Mouse (Mus musculus) layer of hippocampus, adult 11-12 months (tissue): ENCODE data around the gene Kcnj11.
A peak's percentile ranks its signal among the peaks of the same experiment; 100 is the strongest.

Experiments
- DNase-seq: peaks from one replicate; pipeline ENCODE4 v3.0.0; 2022; ENCODE audit warnings: low spot score

The Kcnj11 gene

DNA sequence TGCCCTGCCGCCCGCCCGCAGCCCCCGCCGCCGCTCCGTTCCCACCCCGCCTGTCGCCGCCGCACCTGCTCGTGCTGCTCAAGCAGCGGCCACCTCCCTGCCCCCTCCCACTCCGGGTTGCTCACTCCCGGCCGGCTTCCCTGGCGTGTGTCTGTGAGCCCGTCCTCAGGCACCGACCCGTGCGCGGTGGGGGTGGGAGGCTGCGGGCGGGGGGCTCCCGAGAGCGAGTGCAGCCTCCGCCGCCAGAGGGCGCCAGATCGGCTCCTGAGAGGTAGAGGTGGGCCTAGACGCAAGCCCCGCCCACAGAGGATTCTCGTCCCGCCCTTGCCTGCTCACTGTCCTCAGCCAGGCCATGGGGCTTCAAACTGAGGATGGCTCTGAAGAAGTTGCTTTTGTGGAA, at the start of gene Kcnj11:
TSS of gene Kcnj11 (minus strand) at position 202 of the 400 bp plus-strand sequence.
- DNase-seq = peak; percentile 77

DNA sequence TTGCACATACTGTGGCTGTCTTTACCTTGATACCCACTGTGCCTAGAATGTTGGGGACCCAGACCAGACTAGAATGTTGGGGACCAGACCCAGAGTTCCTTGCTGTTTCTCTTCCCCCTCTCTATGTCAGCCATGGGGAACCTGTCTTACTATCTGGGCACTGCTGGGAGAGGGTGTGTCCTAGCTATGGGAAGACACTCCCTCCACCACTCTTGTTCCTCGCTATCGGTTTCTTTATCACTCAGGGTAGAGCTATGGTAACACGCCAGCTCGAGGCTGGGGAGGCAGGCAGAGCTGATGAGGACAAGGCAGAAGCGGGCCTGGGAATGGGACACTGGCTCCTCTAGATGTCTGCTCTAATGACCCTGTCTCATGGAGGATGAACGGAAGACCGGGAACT, 46.9 kb upstream of the Kcnj11 start:
- DNase-seq = no peak

DNA sequence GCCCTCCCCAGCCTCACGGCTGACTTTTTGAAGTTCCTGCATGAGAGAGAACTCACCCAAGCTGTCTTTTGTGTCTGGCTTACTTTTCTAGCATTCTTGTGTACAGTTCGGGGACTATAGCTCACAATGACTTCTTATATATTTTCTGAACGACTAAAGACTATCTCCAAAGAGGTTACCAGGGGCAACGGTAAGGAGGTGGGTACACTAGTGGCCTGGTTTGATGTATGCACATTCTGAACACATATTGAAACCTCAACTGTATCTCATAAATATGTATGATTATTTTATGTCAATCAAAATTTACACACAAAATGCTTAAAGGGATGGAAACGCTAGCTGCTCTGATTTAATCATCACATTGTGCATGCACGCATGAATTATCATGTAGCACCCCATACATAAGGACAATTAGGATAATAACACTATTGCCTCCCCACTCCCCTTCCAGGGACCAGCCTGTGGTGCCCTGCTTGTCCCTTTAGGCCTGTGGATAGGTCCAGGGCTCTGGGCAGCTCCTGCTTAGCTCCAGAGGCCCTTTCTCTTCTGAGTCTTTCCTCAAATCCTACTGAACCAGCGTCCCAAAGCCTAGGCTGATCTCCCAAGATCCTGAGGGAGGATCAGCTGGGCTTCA, 46.2 kb upstream of the Kcnj11 start:
- no peak for DNase-seq

DNA sequence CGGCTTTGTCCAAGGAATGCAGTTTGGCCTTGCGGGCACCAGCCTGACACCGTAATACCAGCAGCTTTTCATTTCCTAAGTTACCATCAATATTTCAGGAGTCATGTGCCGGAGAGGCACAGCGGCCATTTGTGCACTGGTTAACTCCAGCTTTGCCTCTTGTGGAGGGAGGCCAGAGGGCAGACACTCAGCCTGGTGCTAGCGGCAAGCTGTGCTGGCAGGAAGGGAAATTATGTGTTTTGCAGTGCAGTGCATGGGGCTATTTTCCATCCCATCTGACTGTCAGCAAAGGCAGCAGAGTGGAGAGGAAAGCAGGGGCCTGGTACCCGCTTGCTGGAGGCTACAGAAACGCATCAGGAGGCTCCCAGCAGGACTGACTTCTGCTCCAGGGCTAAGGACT, 43.5 kb upstream of the Kcnj11 start:
- DNase-seq = no peak

DNA sequence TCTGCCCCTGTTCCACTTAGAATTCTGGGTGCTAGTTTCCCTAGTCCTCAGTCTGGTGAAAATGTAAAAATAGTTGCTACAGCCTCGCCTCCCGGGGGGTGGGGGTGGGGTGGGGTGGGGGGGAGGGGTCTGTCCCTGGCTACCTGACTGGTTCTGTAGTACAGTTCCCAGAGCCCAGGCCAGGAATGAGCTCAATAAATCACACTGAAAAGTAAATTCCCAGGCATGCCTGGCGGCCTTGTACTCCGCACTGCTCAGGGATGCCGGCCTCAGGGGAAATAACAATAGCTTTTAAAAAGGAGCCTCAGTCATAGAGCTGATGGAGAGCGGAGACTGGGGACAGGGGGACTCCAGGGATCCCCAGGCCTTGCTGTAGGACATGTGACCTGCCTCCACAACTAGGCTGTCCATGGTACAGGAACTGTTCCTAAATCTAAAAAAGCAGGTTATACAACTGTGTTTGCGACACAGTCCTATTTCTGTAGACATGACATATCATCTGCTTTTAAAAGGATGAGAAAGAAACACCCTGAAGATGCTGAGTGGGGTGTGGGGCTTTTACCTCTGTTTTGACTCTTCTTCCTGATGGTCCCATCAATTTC, 37.9 kb upstream of the Kcnj11 start:
- DNase-seq = no peak

DNA sequence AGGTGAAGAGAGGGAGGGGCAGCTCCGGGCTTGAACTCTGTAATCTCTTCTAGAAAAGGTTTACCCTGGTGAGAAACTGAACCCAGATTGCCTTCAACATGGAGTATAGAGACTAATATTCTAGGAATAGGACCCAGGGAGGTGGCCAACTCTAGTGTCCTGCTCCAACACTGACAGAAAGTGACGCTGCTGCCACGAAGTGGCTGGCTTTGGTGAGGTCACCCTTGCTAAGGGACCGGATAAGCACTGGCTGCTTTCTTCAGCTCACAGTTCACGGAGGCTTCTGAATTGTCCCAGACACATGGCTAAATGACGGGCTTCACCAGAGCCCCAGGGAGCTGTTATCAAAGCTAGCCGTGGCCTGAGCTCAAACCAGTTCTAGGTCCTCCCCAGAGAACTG, 33.3 kb upstream of the Kcnj11 start:
- DNase-seq = no peak

DNA sequence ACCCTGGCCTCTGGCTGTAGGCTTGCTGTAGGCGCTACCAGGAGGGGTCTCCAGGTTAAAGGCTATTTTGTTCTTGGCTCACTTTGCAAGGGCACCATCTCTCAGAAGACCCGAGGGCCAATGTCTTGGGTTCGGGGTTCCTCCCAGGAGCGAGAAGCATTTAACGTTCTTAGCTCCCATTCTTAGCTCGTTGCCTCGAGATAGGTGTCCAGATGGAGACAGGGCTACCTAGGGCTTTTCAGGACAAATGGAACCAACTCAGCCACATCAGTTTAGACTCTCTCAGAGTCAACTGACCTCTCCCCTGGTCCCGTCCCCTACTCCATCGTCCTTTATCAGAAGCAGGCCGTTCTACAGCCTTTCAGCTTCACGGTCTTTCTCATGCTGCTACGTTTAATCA, 31.7 kb upstream of the Kcnj11 start:
- no peak for DNase-seq

DNA sequence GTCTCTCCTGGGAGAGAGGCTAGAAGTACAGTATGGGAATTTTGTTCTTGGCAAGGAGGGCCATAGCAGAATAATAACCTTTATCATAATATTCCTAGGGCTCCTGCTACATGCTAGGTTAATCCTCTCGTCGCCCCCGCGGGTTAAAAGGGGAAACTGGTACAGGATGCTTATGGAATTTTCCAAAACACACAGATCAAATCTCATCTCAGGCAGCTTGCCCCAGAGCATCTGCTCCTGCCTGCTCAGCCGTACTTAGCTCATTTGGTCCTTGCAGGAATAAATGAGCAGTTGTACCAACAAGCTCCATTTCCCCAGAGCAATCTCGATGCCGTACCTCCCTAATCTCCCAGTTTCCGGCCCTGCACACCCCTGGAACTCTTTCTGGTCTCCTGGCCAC, 31.2 kb upstream of the Kcnj11 start:
- DNase-seq = peak; percentile 51

DNA sequence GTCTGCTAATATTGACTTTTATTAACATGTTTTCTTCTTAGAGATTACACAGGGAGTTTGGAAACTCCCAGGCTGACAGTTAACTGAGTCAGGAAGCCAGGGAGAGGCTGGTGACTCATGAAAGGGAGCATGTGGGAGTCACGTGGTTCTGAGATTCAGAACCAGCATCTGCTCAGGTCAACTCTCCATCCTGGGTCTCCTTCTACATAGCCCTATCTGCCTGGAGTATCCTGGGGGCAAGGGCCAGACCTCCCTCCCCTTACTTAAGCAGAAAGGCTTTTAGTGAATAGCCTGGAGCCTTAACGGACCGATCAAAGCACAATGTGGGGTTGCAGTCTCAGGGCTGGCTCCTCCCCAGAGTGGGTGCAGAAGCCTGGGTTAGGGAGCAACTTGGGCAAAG, 30.7 kb upstream of the Kcnj11 start:
- DNase-seq = peak; percentile 40

DNA sequence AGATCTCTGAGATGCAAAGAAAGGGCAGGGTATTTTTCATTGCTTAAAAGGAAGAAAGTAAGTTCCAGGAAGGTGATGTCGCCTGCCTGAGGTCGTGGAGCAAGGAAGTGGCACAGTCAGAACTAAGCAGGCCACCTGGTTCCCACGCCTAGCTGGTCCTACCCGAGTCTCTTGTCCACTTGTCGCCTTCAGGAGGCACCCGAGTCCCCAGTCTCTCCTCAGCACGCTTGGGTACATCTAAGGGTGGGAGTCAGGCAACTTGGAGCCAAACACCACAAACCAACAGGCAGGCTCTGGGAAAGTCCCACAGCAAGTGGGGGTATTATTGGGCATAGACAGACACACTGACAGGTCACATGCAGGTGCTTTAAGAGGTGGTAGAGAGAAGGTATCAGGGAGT, 30.2 kb upstream of the Kcnj11 start:
- no peak for DNase-seq

DNA sequence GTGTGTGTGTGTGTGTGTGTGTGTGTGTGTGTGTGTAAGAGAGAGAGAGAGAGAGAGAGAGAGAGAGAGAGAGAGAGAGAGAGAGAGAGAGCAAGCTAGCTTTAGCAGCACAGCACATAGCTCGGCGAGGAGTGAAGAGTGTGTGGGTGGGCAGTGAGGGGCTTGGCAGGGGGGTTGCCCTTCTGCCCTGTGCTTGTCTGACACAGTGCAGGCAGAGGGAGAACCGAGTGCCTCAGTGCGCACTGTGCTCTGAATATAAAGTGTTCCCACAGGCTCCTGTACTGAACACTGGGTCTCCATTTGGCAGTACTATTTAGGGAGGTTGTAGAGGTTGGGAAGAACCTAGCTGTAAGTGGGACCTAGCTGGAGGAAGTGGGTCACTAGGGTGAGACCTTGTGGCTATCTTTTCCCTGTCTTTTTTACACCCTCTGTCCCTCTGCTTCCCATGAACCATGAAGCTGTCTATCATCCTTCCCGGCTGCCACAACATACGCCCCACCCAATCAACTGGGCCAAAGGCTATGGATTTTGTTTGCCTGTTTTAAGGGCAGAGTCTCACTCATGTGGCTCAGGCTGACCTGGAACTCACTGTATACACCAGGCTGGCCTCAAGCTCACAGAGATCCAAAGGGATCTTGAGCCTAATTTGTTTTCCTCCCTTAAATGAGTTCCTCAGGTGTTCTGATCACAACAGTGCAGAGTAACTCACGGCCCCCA, 29.1 kb upstream of the Kcnj11 start:
- no peak for DNase-seq

DNA sequence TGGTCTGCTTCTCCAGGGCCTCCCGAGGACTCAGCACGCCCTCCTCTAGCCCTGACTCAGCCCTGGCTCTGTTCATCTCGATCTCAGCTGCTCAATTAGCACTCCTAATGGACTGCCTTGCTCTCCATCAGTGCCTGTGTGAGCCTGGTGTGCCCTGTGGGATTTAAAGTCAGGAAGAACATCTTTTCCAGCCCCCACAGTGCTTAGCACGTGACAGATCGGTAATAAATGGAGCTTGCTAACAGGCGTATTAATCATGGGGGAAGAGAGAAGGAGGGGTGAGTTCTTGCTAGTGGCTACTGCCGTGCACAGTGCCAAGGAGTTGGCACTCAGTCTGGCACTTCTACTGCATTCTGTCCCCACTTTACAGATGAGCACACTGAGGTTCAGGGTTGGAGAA, 27.6 kb upstream of the Kcnj11 start:
- DNase-seq = no peak

DNA sequence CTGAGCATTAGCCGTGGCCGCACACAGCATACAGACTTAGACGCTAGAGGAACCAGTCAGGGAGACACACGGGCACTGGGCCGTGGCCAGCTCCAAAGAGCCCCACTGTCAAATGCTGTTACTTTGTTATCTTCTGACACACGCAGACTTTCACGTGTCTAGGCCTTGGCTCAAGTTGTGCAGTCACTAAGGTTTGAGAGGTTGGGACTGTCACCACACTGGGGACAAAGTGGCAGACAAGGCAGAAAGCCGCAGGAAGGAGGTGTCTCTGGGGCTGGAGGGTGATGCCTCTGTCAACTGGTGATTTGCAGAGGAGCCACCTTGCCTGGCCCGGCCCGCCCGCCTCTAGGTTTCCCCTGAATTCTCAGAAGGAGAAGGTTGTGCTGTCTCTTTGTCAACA, 24.8 kb upstream of the Kcnj11 start:
- DNase-seq = no peak

DNA sequence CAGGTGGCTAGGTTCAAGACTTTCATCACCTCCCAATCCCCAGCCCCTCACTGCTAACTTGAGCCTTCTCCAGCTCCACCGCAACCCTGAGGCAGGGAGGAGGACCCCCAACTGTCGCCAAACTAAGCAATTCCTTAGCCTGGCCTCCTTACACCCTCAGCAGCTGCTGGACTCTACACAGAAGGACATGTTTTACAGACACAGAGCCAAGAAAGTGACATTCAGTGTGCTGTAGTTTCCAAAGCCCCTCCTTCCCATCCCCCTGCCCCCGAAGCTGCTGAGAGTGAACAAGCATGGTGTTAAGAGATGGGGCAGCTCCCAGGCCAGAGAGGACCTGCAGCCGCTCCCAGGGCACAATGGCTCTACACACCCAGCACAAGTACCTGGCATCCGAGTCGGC, 23.9 kb upstream of the Kcnj11 start:
- DNase-seq = no peak

DNA sequence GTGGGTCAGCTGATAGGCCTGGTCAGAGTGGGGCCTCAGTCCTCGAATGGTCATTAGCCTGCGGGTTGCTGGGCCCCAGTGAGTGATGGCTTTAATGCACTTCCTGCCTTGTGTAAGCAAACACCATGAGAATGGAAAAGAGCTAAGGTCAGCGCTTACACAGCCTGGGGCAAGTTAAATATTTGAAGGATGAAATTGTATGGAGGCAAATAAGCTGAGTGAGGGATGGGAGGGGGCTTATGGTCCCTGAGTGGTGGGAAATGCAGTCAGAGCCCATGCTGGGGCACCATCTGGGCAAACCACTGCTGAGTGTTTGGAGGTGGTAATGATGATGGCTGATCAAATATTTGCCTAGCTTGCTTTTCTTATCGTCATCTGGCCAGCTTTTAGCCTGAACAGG, 22.4 kb upstream of the Kcnj11 start:
- DNase-seq = no peak

DNA sequence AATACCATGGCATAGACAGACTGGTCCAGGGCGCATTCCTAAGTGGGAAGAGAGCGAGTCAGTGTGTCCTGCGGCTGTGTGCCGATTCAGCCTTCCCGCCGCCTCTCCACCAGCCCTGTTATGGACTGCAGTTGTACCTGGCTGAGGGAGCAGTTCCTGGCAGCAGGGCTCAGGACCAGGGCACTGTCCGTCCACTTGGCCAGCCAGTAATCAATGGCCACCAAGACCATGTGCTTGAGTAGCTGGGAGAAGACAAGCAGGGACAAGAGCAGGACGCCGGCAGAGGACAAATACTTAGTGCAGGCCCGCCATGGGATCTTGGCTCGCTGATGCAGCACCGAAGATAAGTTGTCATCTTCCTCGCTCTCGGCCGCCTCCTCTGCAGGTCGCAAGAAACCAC, 16.5 kb upstream of the Kcnj11 start:
- no peak for DNase-seq

DNA sequence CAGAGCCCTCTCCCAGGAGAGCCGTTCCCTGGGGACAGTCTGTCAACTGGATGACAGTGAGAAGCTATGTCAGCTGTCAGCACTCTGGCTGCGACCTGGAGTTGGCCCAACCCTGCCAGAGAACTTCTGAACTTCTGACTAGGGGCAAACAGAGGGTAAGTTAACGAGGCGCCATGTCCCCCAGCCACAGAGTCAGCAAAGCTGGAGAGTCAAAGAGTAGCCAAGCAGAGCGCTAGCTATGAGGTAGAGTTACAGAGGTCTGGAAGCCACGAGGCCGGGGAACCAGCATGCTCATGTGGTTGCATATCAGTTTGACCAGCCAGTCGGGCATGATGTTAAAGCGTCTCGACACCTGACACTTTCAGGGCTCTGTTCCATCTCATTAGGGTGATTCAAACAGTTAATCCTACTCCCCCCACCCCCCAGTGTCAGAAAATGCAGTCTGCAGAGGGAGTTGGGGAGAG, 15.6 kb upstream of the Kcnj11 start:
- no peak for DNase-seq

DNA sequence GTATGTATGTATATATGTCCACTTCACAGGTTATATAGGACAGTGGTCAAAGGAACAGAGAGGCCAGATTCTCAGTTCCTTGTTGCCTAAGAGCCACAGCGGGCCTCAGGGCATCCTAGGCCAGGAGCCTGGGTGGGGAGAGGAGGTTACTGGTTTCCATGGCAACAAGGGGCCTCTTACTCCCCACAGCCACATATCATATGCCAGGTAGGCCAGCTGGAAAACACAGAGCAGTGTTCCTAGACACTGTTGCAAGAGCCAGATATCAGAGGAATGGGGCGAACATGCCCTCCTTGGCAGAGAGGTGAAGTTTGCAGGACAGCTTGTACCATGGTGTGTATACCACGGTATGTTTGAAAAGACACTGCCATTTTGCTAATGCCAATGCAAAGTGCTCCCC, 12.9 kb upstream of the Kcnj11 start:
- DNase-seq = no peak

DNA sequence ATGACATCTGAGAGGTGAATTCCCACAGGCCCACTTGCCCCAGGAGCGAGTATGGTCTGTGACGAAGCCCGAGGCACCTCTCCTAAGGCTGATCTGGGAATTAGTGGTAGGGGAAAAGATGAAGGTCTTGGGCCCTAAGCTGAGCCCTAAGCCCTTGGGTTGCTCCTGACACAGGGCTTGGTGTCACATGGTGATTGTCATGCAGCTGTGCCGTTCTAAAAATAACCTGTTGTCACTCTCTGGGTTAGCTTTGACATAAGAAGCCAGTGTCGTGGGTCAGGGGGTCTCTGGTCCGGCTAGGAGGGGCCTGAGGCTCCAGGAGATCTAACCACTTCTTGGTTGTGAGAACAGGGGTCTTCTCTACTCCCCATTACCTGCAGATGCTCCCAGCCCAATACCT, 11.4 kb upstream of the Kcnj11 start:
- DNase-seq = no peak

DNA sequence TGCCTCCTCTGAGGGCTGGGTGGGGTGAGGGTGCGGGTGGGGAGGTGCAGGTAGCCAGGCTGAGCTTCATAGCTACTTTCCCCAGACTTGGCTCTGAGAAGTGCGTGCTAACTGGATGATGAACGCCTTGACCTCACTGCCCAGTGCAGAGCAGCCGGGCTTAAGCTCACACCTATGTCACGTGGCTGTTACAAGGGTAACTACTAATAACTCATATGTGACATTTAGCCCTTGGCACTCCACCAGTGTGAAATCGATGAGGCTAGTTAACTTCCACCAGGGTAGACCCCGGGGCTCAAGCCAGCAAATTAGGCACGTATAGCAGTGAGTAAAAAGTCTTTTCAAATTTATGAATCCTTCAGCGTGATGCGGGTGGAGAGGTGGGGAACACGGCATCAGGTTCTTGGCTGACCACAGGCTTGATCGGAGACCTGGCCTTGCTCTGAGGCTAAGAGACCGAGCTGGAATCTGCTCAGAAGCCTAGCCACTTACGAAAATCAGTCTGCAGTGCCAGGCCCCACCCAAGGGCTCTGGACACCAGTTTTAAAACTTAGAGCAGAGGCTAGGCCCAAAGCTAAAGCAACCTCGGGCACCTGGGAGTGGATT, 10.8 kb upstream of the Kcnj11 start:
- DNase-seq = no peak

DNA sequence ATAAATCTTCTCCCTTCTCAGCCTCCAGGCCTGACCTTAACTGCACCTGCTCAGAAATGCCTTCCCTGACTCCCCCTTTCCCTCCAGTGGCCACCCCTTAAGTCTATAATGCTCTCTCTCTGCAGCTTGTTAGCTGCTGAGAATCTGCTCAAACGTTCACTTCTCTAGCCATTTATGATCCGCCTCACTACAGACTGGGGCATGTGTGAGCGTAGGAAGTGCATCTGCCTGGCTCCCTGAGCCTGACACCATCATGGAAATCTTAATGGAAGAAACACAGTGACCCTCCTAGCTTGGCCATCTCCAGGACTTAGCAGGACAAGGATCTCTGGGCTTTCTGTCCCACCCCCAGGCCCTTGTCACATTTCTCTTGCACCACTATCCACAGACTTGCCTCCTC, 9.5 kb upstream of the Kcnj11 start:
- DNase-seq = no peak

DNA sequence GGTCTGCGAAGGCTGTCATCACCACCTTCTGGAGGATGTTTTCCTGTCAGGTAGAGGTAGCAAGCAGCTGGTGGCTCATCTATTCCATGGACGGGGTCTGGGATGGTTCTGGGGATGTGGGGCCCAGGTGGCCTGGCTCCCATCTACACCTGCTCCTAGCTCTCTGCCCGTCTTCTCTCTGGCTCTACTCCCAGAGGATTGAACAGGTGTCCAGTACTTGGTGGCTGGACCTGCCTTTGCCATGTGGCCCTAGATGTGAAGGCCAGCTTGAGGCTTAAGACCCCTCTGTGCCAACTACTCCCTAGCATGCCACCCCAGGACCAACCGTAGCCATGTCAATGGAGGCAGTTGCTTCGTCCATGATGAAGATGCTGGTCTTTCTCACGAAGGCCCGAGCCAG, 4.9 kb upstream of the Kcnj11 start:
- DNase-seq = no peak

DNA sequence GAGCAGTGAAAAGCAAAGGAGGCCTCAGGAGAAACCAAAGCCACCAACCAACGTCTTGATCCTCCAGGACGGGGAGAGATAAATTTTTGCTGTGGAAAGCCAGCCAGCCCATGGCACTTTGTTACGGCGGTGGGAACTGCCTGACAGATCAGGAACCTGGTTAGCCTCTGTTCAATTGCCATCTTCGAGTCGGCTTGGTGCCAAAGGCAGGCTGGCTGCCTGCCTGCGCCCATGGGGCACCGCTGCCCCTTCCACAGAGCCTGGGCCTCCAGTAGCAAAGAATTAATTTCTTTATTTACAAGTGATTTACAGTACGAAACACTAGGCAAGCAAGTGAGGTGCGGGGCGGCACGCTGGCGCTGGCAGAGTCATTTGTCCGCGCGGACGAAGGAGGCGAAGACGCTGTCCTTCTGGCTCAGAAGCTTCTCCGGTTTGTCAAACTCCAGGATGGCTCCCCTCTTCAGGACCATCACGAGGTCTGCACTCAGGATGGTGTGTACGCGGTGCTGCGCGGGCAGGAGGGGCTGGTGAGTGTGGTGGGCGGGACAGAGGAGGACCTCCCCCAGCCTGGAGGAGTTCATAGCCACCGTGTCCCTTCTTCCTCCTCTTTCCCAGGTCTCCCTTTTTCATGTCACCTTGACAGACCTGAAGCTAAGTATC, 3.8 kb upstream of the Kcnj11 start:
- no peak for DNase-seq
